Mouse (Mus musculus): ENCODE results near the gene Ankrd28.

DNA sequence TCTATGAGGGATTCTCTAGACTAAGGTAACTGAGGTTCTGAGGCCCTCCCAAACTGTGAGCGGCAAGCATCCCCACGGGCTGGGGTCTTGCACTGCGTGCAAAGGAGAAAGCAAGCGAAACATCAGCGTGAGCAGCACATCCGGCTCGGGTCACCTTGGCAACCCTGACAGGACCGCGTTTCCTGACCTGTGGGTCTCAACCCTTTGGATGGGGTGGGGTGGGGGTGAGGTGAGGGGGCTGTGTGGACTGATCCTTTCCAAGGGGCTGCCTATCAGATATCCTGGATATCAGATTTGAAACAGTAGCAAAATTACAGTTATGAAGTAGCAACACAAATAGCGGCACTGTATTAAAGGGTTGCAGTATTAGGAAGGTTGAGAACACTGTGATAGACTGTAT, 31.5 kb downstream of the Ankrd28 start:
- no peak for TF ChIP-seq POLR2A (IDR thresholded peaks at IDR 0.05; ENCODE audit: borderline replicate concordance, insufficient read depth, low read length)
- TF ChIP-seq CTCF (IDR thresholded peaks at IDR 0.05; ENCODE audit: borderline replicate concordance, insufficient read depth, low read depth, low read length) = no peak

Data from cerebellum, adult 2 months (tissue).